Mouse (Mus musculus) forebrain, embryonic 14.5 days (tissue): ENCODE results near the gene Smpd3. TPM values are rescaled to one million over a fixed set of nuclear protein-coding genes. Genes with fewer than 3 reads are reported as not detected.

Experiments
- ATAC-seq: fragments of 200-750 bp; cut with Nextera tagmentation; 2 replicates; pipeline ENCODE4 v1.8.0; 2017; ENCODE audit warnings: mild to moderate bottlenecking, moderate library complexity
- DNase-seq: peaks from one replicate; pipeline ENCODE4 v3.0.0-alpha.2; 2015; ENCODE audit warnings: low spot score
- H3K27ac ChIP-seq: fragments of 300-500 bp; sonication (generic); 2 replicates; pipeline ENCODE4 v1.5.1; 2014; ENCODE audit warnings: low read depth, mild to moderate bottlenecking, control low read depth, low read length, moderate library complexity
- H3K27me3 ChIP-seq: fragments of 300-500 bp; sonication (generic); replicated peaks from 2 replicates; pipeline ENCODE4 v1.6.1; 2014; ENCODE audit warnings: low read length, control low read depth, mixed read lengths; ENCODE audit not compliant: control insufficient read depth, insufficient read depth
- H3K36me3 ChIP-seq: fragments of 300-500 bp; sonication (generic); 2 replicates; pipeline ENCODE4 v1.6.1; 2014; ENCODE audit warnings: low read length, control low read depth; ENCODE audit not compliant: control insufficient read depth, insufficient read depth
- H3K4me1 ChIP-seq: fragments of 300-500 bp; sonication (generic); 2 replicates; pipeline ENCODE4 v1.6.1; 2014; ENCODE audit warnings: antibody characterized with exemption, low read length, control low read depth; ENCODE audit not compliant: control insufficient read depth, insufficient read depth
- H3K4me2 ChIP-seq: fragments of 300-500 bp; sonication (generic); 2 replicates; pipeline ENCODE4 v1.6.1; 2014; ENCODE audit warnings: mild to moderate bottlenecking, control low read depth, low read length
- H3K4me3 ChIP-seq: fragments of 300-500 bp; sonication (generic); 2 replicates; pipeline ENCODE4 v1.5.1; 2014; ENCODE audit warnings: low read depth, low read length, control low read depth
- H3K9ac ChIP-seq: fragments of 300-500 bp; sonication (generic); 2 replicates; pipeline ENCODE4 v1.6.1; 2014; ENCODE audit warnings: mild to moderate bottlenecking, low read length, control low read depth, moderate library complexity
- H3K9me3 ChIP-seq: fragments of 300-500 bp; sonication (generic); replicated peaks from 2 replicates; pipeline ENCODE4 v1.6.1; 2016; ENCODE audit warnings: low read length, control low read depth, mixed read lengths; ENCODE audit not compliant: control insufficient read depth
- WGBS: fragments of 180-500 bp; shearing (Covaris S2); extraction: QIAGEN DNeasy Blood & Tissue Kit; methylation state at CpG from one replicate; pipeline ENCODE4 v1.1.7; 2014; 5-methylcytosine and 5-hydroxymethylcytosine counted together
- polyA plus RNA-seq: library from polyadenylated mRNA; unstranded; fragments of >200 nt; fragmentation: Nextera tagmentation; extraction: Ambion mirVana; gene quantifications from 2 replicates; pipeline ENCODE4 v1.2.1, GENCODE M21; 2014

The Smpd3 gene
- polyA plus RNA-seq, 1 experiment from 2014 or later = 24.2 TPM

- H3K9ac ChIP-seq = no peak overlapping the region
- ATAC-seq (no peak), DNase-seq (no peak)
- no peaks in the 10 kb centered on the region for H3K9me3 ChIP-seq
- H3K4me2 ChIP-seq = no peak overlapping the region
- H3K27me3 ChIP-seq = no peaks in the 10 kb centered on the region
- H3K4me3 ChIP-seq = no peak overlapping the region
- no peaks in the 10 kb centered on the region for H3K4me1 ChIP-seq
- 65% methylated on average over 20 of the region's 20 CpGs for WGBS
- no peak overlapping the region for H3K27ac ChIP-seq
- peaks cover 2% of the 10 kb centered on the region; the same call in 1 of the 2 replicates for H3K36me3 ChIP-seq
These were observed 45.0 kb downstream of the Smpd3 start for GRCm38 (mm10) chr8:106292484-106293396.

- Histone ChIP-seq H3K27me3 (no peaks in the 10 kb centered on the region), H3K27ac (no peak overlapping the region), H3K36me3 (peaks cover 12% of the 10 kb centered on the region; the same call in 1 of the 2 replicates), H3K4me3 (no peak overlapping the region), H3K9me3 (no peaks in the 10 kb centered on the region), H3K4me2 (no peak overlapping the region), H3K4me1 (no peaks in the 10 kb centered on the region), H3K9ac (no peak overlapping the region)
- WGBS = 57% methylated on average over 7 of the region's 7 CpGs
- ATAC-seq = no peak
- no peak for DNase-seq
These were observed 48.3 kb downstream of the Smpd3 start for GRCm38 (mm10) chr8:106289464-106289863.

GRCm38 (mm10) chr8:106288732-106289131 is 49.1 kb downstream of the Smpd3 start:
- Histone ChIP-seq H3K27me3 (no peaks in the 10 kb centered on the region), H3K4me2 (no peak overlapping the region), H3K9ac (no peak overlapping the region), H3K4me1 (no peaks in the 10 kb centered on the region), H3K36me3 (peaks cover 14% of the 10 kb centered on the region; the same call in 1 of the 2 replicates), H3K4me3 (no peak overlapping the region), H3K27ac (no peak overlapping the region), H3K9me3 (no peaks in the 10 kb centered on the region)
- 12% methylated on average over 3 of the region's 3 CpGs for WGBS
- DNase-seq (no peak), ATAC-seq (no peak)

- H3K9me3 ChIP-seq = no peaks in the 10 kb centered on the region
- H3K4me2 ChIP-seq = no peak overlapping the region
- H3K4me3 ChIP-seq = no peak overlapping the region
- 27% methylated on average over 2 of the region's 2 CpGs for WGBS
- no peak overlapping the region for H3K27ac ChIP-seq
- H3K9ac ChIP-seq = no peak overlapping the region
- H3K27me3 ChIP-seq = no peaks in the 10 kb centered on the region
- ATAC-seq (no peak), DNase-seq (no peak)
- H3K36me3 ChIP-seq = peaks cover 25% of the 10 kb centered on the region
- 0 out of 2 replicates have a peak, but pooled peaks cover 3% of the 10 kb centered on the region for H3K4me1 ChIP-seq
These were observed 50.3 kb downstream of the Smpd3 start for GRCm38 (mm10) chr8:106287445-106287844.

- ATAC-seq = no peak
- peaks cover 18% of the 10 kb centered on the region for H3K36me3 ChIP-seq
- H3K27ac ChIP-seq = no peak overlapping the region
- WGBS = 48% methylated on average over 4 of the region's 4 CpGs
- H3K4me3 ChIP-seq = no peak overlapping the region
- H3K4me1 ChIP-seq = 0 out of 2 replicates have a peak, but pooled peaks cover 3% of the 10 kb centered on the region
- no peak for DNase-seq
- H3K9ac ChIP-seq = no peak overlapping the region
- H3K9me3 ChIP-seq = no peaks in the 10 kb centered on the region
- no peaks in the 10 kb centered on the region for H3K27me3 ChIP-seq
- no peak overlapping the region for H3K4me2 ChIP-seq
These were observed 56.9 kb downstream of the Smpd3 start for GRCm38 (mm10) chr8:106280844-106281243.

GRCm38 (mm10) chr8:106280154-106280553 is 57.6 kb downstream of the Smpd3 start:
- Histone ChIP-seq H3K4me2 (no peak overlapping the region), H3K36me3 (peaks cover 16% of the 10 kb centered on the region), H3K27me3 (no peaks in the 10 kb centered on the region), H3K9me3 (no peaks in the 10 kb centered on the region), H3K27ac (no peak overlapping the region), H3K9ac (no peak overlapping the region), H3K4me3 (no peak overlapping the region), H3K4me1 (0 out of 2 replicates have a peak, but pooled peaks cover 3% of the 10 kb centered on the region)
- WGBS = 53% methylated on average over 5 of the region's 5 CpGs
- DNase-seq = no peak
- no peak for ATAC-seq

- ATAC-seq (no peak), DNase-seq (no peak)
- H3K4me1 ChIP-seq = 0 out of 2 replicates have a peak, but pooled peaks cover 3% of the 10 kb centered on the region
- H3K4me2 ChIP-seq = no peak overlapping the region
- WGBS = 81% methylated on average over 11 of the region's 11 CpGs
- no peaks in the 10 kb centered on the region for H3K27me3 ChIP-seq
- H3K27ac ChIP-seq = no peak overlapping the region
- H3K9ac ChIP-seq = no peak overlapping the region
- no peaks in the 10 kb centered on the region for H3K9me3 ChIP-seq
- H3K36me3 ChIP-seq = peaks cover 9% of the 10 kb centered on the region
- H3K4me3 ChIP-seq = no peak overlapping the region
These were observed 59.3 kb downstream of the Smpd3 start for GRCm38 (mm10) chr8:106278367-106279042.

- DNase-seq (no peak), ATAC-seq (no peak)
- Histone ChIP-seq H3K27ac (no peak overlapping the region), H3K4me2 (no peak overlapping the region), H3K36me3 (no peaks in the 10 kb centered on the region), H3K27me3 (no peaks in the 10 kb centered on the region), H3K9ac (no peak overlapping the region), H3K9me3 (no peaks in the 10 kb centered on the region), H3K4me3 (no peak overlapping the region), H3K4me1 (no peaks in the 10 kb centered on the region; the same call in 1 of the 2 replicates)
- WGBS = 97% methylated on average over 5 of the region's 5 CpGs
These were observed 61.0 kb downstream of the Smpd3 start for GRCm38 (mm10) chr8:106276709-106277317.
